Mouse (Mus musculus) myocyte (in vitro differentiated cells): Measurements from ENCODE around the gene Ccnd3. TPM values are rescaled to one million over a fixed set of nuclear protein-coding genes. Genes with fewer than 3 reads are reported as not detected.

Experiments
- H3K27me3 ChIP-seq: one replicate; pipeline ENCODE4 v1.6.1; 2011; ENCODE audit not compliant: control insufficient read depth, insufficient read depth, insufficient read length
- H3K36me3 ChIP-seq: one replicate; pipeline ENCODE4 v1.6.1; 2011; ENCODE audit not compliant: control insufficient read depth, insufficient read depth
- H3K4me2 ChIP-seq: one replicate; pipeline ENCODE4 v1.6.1; 2011; ENCODE audit warnings: low read depth, control low read depth
- H3K4me3 ChIP-seq: one replicate; pipeline ENCODE4 v1.5.1; 2011; ENCODE audit warnings: mild to moderate bottlenecking, control low read depth, moderate library complexity
- H3K79me2 ChIP-seq: one replicate; pipeline ENCODE4 v1.6.1; 2011; ENCODE audit not compliant: control insufficient read depth, insufficient read depth
- H3ac ChIP-seq: one replicate; pipeline ENCODE4 v1.6.1; 2011; ENCODE audit not compliant: control insufficient read depth, insufficient read length
- CEBPB ChIP-seq: IDR thresholded peaks from 2 replicates; pipeline ENCODE4 v1.6.1; 2011; ENCODE audit warnings: mild to moderate bottlenecking, moderate library complexity; ENCODE audit not compliant: poor library complexity, insufficient read depth, severe bottlenecking
- E2F4 ChIP-seq: IDR thresholded peaks from one replicate; pipeline ENCODE4 v1.6.1; 2011; ENCODE audit warnings: mild to moderate bottlenecking, control low read depth, moderate library complexity; ENCODE audit not compliant: insufficient read depth
- MAX ChIP-seq: IDR thresholded peaks from one replicate; pipeline ENCODE4 v1.6.1; 2011; ENCODE audit warnings: low read depth, mild to moderate bottlenecking, control low read depth
- MYOD1 ChIP-seq, 3 experiments: IDR thresholded peaks; one replicate each; pipeline ENCODE4 v1.6.1; 2011; ENCODE audit warnings: control low read depth in 2 of 3, low read depth in 2 of 3, mild to moderate bottlenecking in 2 of 3, moderate library complexity in 1 of 3; ENCODE audit not compliant: insufficient read length in 2 of 3, control insufficient read depth in 1 of 3
- MYOG ChIP-seq, 3 experiments: IDR thresholded peaks; one replicate each; pipeline ENCODE4 v1.6.1; 2011; ENCODE audit warnings: control low read depth in 2 of 3, low read depth in 2 of 3, mild to moderate bottlenecking in 2 of 3; ENCODE audit not compliant: insufficient read length in 2 of 3, control insufficient read depth in 1 of 3, insufficient read depth in 1 of 3
- POLR2A ChIP-seq: IDR thresholded peaks from one replicate; pipeline ENCODE4 v1.6.1; 2011; ENCODE audit warnings: low read depth, mild to moderate bottlenecking, control low read depth, moderate library complexity; ENCODE audit not compliant: insufficient read length
- POLR2AphosphoS2 ChIP-seq: IDR thresholded peaks from one replicate; pipeline ENCODE4 v1.6.1; 2011; ENCODE audit warnings: low read depth, control low read depth; ENCODE audit not compliant: insufficient read length
- REST ChIP-seq: IDR thresholded peaks from one replicate; pipeline ENCODE4 v1.6.1; 2011; ENCODE audit warnings: mild to moderate bottlenecking, control low read depth, moderate library complexity; ENCODE audit not compliant: insufficient read depth, insufficient read length
- SRF ChIP-seq: IDR thresholded peaks from one replicate; pipeline ENCODE4 v1.6.1; 2011; ENCODE audit warnings: low read depth; ENCODE audit not compliant: control insufficient read depth, insufficient read length
- TCF12 ChIP-seq: IDR thresholded peaks from one replicate; pipeline ENCODE4 v1.6.1; 2011; ENCODE audit warnings: mild to moderate bottlenecking, control low read depth; ENCODE audit not compliant: poor library complexity, insufficient read depth, severe bottlenecking
- TCF3 ChIP-seq: IDR thresholded peaks from one replicate; pipeline ENCODE4 v1.6.1; 2011; ENCODE audit warnings: low read depth, control low read depth; ENCODE audit not compliant: insufficient read length
- USF1 ChIP-seq: IDR thresholded peaks from one replicate; pipeline ENCODE4 v1.6.1; 2011; ENCODE audit warnings: low read depth, mild to moderate bottlenecking, control low read depth, moderate library complexity
- polyA plus RNA-seq: library from polyadenylated mRNA; unstranded; fragments of >200 nt; fragmentation: generic; extraction: Trizol; gene quantifications from one replicate; pipeline ENCODE4 v1.2.1, GENCODE M21; 2012; ENCODE audit warnings: missing spikeins

Gene Ccnd3
- polyA plus RNA-seq, 1 experiment = 858 TPM

GRCm38 (mm10) chr17:47611661-47611982 is 106.8 kb downstream of the Ccnd3 start:
- H3K4me3 ChIP-seq = peak overlapping the region; percentile 82
- TF ChIP-seq POLR2A (no peak), TCF3 (no peak), E2F4 (no peak), MYOG (IDR thresholded peaks at IDR 0.05; ENCODE audit: control insufficient read depth in 1 of 3, insufficient read depth in 1 of 3, insufficient read length in 2 of 3, low read depth in 2 of 3) (no peak), SRF (no peak), MAX (no peak), CEBPB (no peak), POLR2AphosphoS2 (no peak), MYOD1 (IDR thresholded peaks at IDR 0.05; ENCODE audit: control insufficient read depth in 1 of 3, insufficient read length in 2 of 3, low read depth in 2 of 3) (no peak)
- peak overlapping the region; percentile 81 for H3K4me2 ChIP-seq
- H3ac ChIP-seq = peak overlapping the region; percentile 65
- peaks cover 78% of the 10 kb centered on the region for H3K79me2 ChIP-seq
- peaks cover 16% of the 10 kb centered on the region for H3K36me3 ChIP-seq
- H3K27me3 ChIP-seq = no peaks in the 10 kb centered on the region

DNA sequence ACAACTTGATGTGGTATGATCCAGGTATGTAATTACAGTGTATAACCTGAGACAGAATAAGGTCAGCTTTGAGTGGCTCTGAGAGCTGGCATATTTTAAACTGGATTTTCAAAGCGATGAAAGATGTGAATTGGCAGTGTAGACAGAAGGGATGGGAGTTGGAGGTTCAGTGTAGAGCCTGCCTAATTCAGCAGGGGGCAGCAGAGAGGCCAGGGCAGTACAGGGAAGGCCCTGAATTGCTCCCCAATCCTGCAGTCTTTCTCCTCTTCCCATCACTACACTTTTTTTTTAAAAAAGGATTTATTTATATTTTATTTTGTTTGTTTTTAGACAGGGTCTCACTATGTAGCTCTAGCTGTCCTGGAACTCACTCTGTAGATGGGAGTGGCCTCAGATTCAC is 109.2 kb downstream of the Ccnd3 start:
- Histone ChIP-seq H3K27me3 (no peaks in the 10 kb centered on the region), H3K79me2 (peaks cover 84% of the 10 kb centered on the region), H3K4me3 (no peak overlapping the region), H3K36me3 (peaks cover 20% of the 10 kb centered on the region), H3K4me2 (no peak overlapping the region), H3ac (no peak overlapping the region)
- TF ChIP-seq MYOD1 (IDR thresholded peaks at IDR 0.05; ENCODE audit: control insufficient read depth in 1 of 3, insufficient read length in 2 of 3, low read depth in 2 of 3) (no peak), REST (no peak), TCF3 (no peak), MYOG (IDR thresholded peaks at IDR 0.05; ENCODE audit: control insufficient read depth in 1 of 3, insufficient read depth in 1 of 3, insufficient read length in 2 of 3, low read depth in 2 of 3) (no peak), CEBPB (no peak), POLR2A (no peak), USF1 (no peak), E2F4 (no peak), POLR2AphosphoS2 (no peak), TCF12 (no peak), MAX (no peak), SRF (no peak)

DNA sequence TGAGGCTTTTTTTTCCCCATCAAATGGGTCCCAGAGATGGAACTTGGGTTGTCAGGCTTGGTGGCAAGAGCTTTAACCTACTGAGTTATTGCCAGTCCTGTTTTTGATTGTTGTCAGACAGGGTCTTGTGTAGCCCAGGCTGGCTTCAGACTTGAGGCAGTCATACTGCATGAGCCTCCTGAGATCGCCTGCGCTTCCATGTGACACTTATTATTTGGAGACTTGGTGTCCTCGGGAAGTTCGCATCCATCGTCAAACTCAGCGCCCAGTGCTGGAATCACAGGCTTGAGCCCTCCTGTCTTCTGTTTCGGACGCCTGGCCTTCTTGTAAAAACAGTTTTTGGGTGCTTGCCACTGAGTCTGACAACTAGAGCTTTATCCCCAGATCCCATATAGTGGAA is 111.3 kb downstream of the Ccnd3 start:
- no peak overlapping the region for H3ac ChIP-seq
- H3K4me3 ChIP-seq = no peak overlapping the region
- no peaks in the 10 kb centered on the region for H3K27me3 ChIP-seq
- peaks cover 23% of the 10 kb centered on the region for H3K36me3 ChIP-seq
- H3K4me2 ChIP-seq = no peak overlapping the region
- no peak for TF ChIP-seq CEBPB
- TF ChIP-seq POLR2AphosphoS2 = no peak
- no peak for TF ChIP-seq TCF3
- TF ChIP-seq USF1 = no peak
- TF ChIP-seq MYOD1 (IDR thresholded peaks at IDR 0.05; ENCODE audit: control insufficient read depth in 1 of 3, insufficient read length in 2 of 3, low read depth in 2 of 3) = no peak
- no peak for TF ChIP-seq POLR2A
- no peak for TF ChIP-seq MYOG (IDR thresholded peaks at IDR 0.05; ENCODE audit: control insufficient read depth in 1 of 3, insufficient read depth in 1 of 3, insufficient read length in 2 of 3, low read depth in 2 of 3)
- no peak for TF ChIP-seq MAX
- TF ChIP-seq REST = no peak
- no peak for TF ChIP-seq TCF12
- TF ChIP-seq E2F4 = no peak
- TF ChIP-seq SRF = no peak
- H3K79me2 ChIP-seq = peaks cover 74% of the 10 kb centered on the region

DNA sequence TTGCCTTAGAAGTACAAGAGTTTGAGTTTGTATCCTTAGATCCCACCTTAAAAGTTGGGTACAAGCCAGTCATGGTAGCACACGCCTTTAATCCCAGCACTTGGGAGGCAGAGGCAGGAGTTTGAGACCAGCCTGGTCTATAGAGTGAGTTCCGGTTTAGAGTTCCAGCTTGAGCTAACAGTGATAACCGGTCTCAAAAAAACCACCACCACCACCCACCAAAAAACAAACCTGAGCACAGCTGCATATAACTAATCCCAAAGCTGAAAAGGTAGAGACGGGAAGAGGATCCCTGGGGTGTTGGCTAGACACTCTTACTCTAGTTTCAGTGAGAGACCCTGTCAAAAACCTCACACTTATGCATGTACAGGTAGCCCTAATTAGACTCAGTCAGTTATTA is 111.8 kb downstream of the Ccnd3 start:
- Histone ChIP-seq H3K36me3 (peaks cover 23% of the 10 kb centered on the region), H3K4me2 (no peak overlapping the region), H3ac (no peak overlapping the region), H3K79me2 (peaks cover 71% of the 10 kb centered on the region), H3K27me3 (no peaks in the 10 kb centered on the region), H3K4me3 (no peak overlapping the region)
- TF ChIP-seq SRF = no peak
- no peak for TF ChIP-seq E2F4
- TF ChIP-seq TCF3 = no peak
- no peak for TF ChIP-seq TCF12
- no peak for TF ChIP-seq MAX
- no peak for TF ChIP-seq REST
- no peak for TF ChIP-seq MYOG (IDR thresholded peaks at IDR 0.05; ENCODE audit: control insufficient read depth in 1 of 3, insufficient read depth in 1 of 3, insufficient read length in 2 of 3, low read depth in 2 of 3)

- no peaks in the 10 kb centered on the region for H3K27me3 ChIP-seq
- peaks cover 60% of the 10 kb centered on the region for H3K79me2 ChIP-seq
- no peak overlapping the region for H3K4me2 ChIP-seq
- TF ChIP-seq POLR2A (no peak), MYOG (IDR thresholded peaks at IDR 0.05; ENCODE audit: control insufficient read depth in 1 of 3, insufficient read depth in 1 of 3, insufficient read length in 2 of 3, low read depth in 2 of 3) (no peak), POLR2AphosphoS2 (no peak), E2F4 (no peak), MAX (no peak), USF1 (no peak), TCF3 (no peak)
- no peak overlapping the region for H3ac ChIP-seq
- peaks cover 23% of the 10 kb centered on the region for H3K36me3 ChIP-seq
- no peak overlapping the region for H3K4me3 ChIP-seq
Measured at GRCm38 (mm10) chr17:47617605-47618307, 112.9 kb downstream of the Ccnd3 start.
